Mouse (Mus musculus) embryonic fibroblast, embryonic 13.5 days (primary cell): ENCODE data around the gene Gm42906. TPM values are rescaled to one million over a fixed set of nuclear protein-coding genes. Genes with fewer than 3 reads are reported as not detected.
A peak's percentile ranks its signal among the peaks of the same experiment; 100 is the strongest.

Source experiments
- H3K27ac ChIP-seq: 2 replicates; pipeline ENCODE4 v1.5.1; 2012; ENCODE audit warnings: low read length, control low read depth, inconsistent platforms; ENCODE audit not compliant: insufficient read depth
- H3K4me1 ChIP-seq: 2 replicates; pipeline ENCODE4 v1.6.1; 2011; ENCODE audit warnings: low read length; ENCODE audit not compliant: control insufficient read depth, insufficient read depth
- H3K4me3 ChIP-seq: 2 replicates; pipeline ENCODE4 v1.5.1; 2011; ENCODE audit warnings: mild to moderate bottlenecking, control low read depth, low read length; ENCODE audit not compliant: insufficient read depth
- CTCF ChIP-seq: IDR thresholded peaks from 2 replicates; pipeline ENCODE4 v1.5.1; 2011; ENCODE audit warnings: mild to moderate bottlenecking, control low read depth, low read length, moderate library complexity, borderline replicate concordance; ENCODE audit not compliant: insufficient read depth
- POLR2A ChIP-seq: IDR thresholded peaks from 2 replicates; pipeline ENCODE4 v1.6.1; 2011; ENCODE audit warnings: low read depth, mild to moderate bottlenecking, control low read depth, low read length, moderate library complexity
- polyA plus RNA-seq: library from polyadenylated mRNA; stranded (reverse); fragments of >200 nt; gene quantifications from 2 replicates; pipeline ENCODE4 v1.2.4, GENCODE M21; 2011; ENCODE audit warnings: low read depth; ENCODE audit not compliant: missing spikeins, insufficient read length

The Gm42906 gene
- polyA plus RNA-seq, 1 experiment = not detected

DNA sequence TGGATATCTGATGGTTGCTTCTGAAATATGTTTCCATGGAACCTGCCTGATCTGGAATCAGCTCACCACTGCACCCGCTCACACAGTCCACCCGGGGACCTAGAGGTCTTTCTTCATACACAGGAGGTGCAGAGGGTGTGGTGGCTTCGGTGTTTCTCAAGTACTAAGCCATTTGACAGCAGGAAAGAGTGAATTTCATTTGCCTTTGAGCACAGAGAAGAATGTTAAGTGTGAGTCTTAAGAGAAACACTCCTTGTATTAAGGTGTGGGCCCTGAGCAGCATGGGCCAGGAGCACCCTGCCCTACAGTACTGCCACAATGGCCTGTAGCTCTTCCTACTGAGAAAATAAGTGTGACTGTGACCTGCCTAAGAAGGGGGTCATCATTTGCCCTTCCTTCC is 259.8 kb downstream of the Gm42906 start:
- TF ChIP-seq POLR2A (no peak), CTCF (no peak)
- no peak overlapping the region; the same call in 1 of the 2 replicates for H3K27ac ChIP-seq
- no peak overlapping the region for H3K4me3 ChIP-seq
- H3K4me1 ChIP-seq = peaks cover 20% of the 10 kb centered on the region

- H3K27ac ChIP-seq = no peak overlapping the region
- no peak overlapping the region for H3K4me3 ChIP-seq
- peaks cover 15% of the 10 kb centered on the region for H3K4me1 ChIP-seq
- no peak for TF ChIP-seq CTCF
- TF ChIP-seq POLR2A = no peak
Observed at GRCm38 (mm10) chr5:151167641-151168040, 260.3 kb downstream of the Gm42906 start.

- Histone ChIP-seq H3K4me3 (no peak overlapping the region), H3K27ac (peak overlapping the region; percentile 71), H3K4me1 (peaks cover 15% of the 10 kb centered on the region)
- TF ChIP-seq CTCF = no peak
- TF ChIP-seq POLR2A = no peak
Observed at GRCm38 (mm10) chr5:151166266-151166665, 261.7 kb downstream of the Gm42906 start.

DNA sequence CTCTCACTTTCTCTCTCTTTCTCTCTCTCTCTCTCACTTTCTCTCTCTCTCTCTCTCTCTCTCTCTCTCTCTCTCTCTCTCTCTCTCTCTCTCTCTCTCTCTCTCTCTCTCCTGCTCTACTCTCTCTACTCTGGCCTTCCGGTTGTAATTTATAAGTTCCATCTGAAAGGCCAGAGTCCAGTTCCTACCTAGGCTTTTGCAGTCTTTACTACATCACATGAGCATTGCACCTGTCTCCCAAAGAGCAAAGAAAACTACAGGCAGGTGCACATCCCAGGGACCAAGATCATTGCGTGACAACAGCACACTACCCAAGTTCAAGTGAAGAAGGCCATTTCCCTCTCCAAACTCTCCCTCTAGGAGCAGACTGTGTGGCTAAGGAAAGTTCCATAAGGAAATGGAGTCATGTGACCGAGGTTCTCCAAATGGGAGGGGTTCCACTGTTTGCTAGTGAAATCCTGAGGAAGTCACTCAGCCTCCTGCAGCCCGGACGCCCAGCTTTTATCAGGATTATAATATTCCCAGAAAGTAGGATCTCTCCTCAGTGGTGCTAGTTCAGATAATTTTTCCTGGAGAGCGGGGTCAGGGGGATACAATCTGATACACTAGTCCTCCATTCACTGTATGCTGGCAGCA is 262.5 kb downstream of the Gm42906 start:
- TF ChIP-seq POLR2A = no peak
- Histone ChIP-seq H3K27ac (peak overlapping the region; percentile 71; the same call in 1 of the 2 replicates), H3K4me1 (peaks cover 15% of the 10 kb centered on the region), H3K4me3 (no peak overlapping the region)

GRCm38 (mm10) chr5:151164815-151165214 is 263.1 kb downstream of the Gm42906 start:
- H3K4me3 ChIP-seq = no peak overlapping the region
- H3K4me1 ChIP-seq = peaks cover 15% of the 10 kb centered on the region
- H3K27ac ChIP-seq = peak overlapping the region; percentile 19; the same call in 1 of the 2 replicates
- no peak for TF ChIP-seq POLR2A
- no peak for TF ChIP-seq CTCF

DNA sequence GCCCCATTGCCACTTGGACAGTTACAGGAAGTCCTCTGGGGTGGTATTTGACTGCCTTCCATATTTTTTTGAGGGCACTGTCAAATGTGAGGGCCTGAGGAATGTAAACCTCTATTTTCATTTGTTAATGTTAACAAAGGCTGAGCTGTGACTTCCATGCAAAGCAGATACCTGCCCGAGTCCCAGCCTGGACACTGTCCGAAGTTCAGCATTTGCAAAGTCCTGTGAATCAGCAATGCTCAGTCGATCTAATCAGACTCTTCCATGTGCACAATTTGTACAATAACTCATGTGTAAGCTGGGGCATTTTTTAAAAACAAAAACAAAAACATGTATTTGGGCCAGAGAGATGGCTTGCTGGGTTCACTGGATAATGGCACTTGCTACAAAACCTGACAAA is 265.3 kb downstream of the Gm42906 start:
- Histone ChIP-seq H3K4me1 (peaks cover 15% of the 10 kb centered on the region), H3K27ac (no peak overlapping the region), H3K4me3 (no peak overlapping the region)
- no peak for TF ChIP-seq POLR2A
- TF ChIP-seq CTCF = no peak

- no peak overlapping the region for H3K4me3 ChIP-seq
- H3K27ac ChIP-seq = peak overlapping the region; percentile 22
- H3K4me1 ChIP-seq = peaks cover 8% of the 10 kb centered on the region
- no peak for TF ChIP-seq CTCF
- TF ChIP-seq POLR2A = no peak
Observed at GRCm38 (mm10) chr5:151155247-151155646, 272.7 kb downstream of the Gm42906 start.

DNA sequence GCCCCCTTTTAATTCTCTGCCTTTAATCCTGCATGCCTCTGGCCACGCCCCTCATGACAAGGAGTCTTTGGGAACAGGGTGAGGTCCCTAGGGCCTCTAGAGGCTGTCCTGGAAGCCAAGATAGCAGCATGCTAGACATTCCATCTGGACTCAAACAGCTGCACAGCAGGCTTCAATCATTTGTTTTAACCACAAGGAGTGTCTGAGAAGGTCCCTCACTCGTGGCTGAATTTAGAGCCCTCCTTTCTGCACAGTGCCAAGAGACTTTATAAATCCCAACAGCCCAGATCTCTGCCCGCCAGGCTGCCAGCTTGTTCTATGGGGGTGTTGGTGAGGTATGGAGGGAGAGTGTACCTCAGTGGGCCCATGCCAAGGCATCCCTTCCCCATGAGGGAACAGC is 273.2 kb downstream of the Gm42906 start:
- no peak overlapping the region for H3K4me3 ChIP-seq
- H3K4me1 ChIP-seq = peaks cover 8% of the 10 kb centered on the region
- peak overlapping the region; percentile 22 for H3K27ac ChIP-seq
- no peak for TF ChIP-seq CTCF
- no peak for TF ChIP-seq POLR2A

- TF ChIP-seq CTCF = no peak
- TF ChIP-seq POLR2A = no peak
Observed at GRCm38 (mm10) chr5:151154030-151154429, 273.9 kb downstream of the Gm42906 start.

GRCm38 (mm10) chr5:151151549-151151948 is 276.4 kb downstream of the Gm42906 start:
- H3K4me3 ChIP-seq = no peak overlapping the region
- H3K27ac ChIP-seq = no peak overlapping the region
- H3K4me1 ChIP-seq = peaks cover 8% of the 10 kb centered on the region
- TF ChIP-seq POLR2A (no peak), CTCF (no peak)

More at GRCm38 (mm10) chr5:151154030-151154429, 273.9 kb downstream of the Gm42906 start:
- peaks cover 8% of the 10 kb centered on the region for H3K4me1 ChIP-seq
- no peak overlapping the region for H3K4me3 ChIP-seq
- peak overlapping the region; percentile 24; the same call in 1 of the 2 replicates for H3K27ac ChIP-seq
